Mouse (Mus musculus) MEL (cell line): ENCODE results near the gene Vstm2a. TPM values are rescaled to one million over a fixed set of nuclear protein-coding genes. Genes with fewer than 3 reads are reported as not detected.

Experiments used
- DNase-seq: peaks from one replicate; pipeline ENCODE4 v3.0.0; 2011; ENCODE audit warnings: low read depth, low spot score
- H3K27ac ChIP-seq: 2 replicates; pipeline ENCODE4 v1.5.1; 2012; ENCODE audit warnings: low read depth, mild to moderate bottlenecking, control low read depth, low read length, moderate library complexity; ENCODE audit not compliant: control insufficient read depth
- H3K27me3 ChIP-seq, 2 experiments: fragments of 150-350 bp in 1 of 2; sonication (generic) in 1 of 2; 2 replicates each; pipeline ENCODE4 v1.6.1; 2012; ENCODE audit warnings: low read length in 2 of 2, mild to moderate bottlenecking in 2 of 2, improper control_type of control experiment in 1 of 2, moderate library complexity in 1 of 2; ENCODE audit not compliant: insufficient read depth in 2 of 2, control insufficient read depth in 1 of 2
- H3K36me3 ChIP-seq, 2 experiments: 2 replicates each; pipeline ENCODE4 v1.6.1; 2012 to 2014; ENCODE audit warnings: low read length in 2 of 2, improper control_type of control experiment in 1 of 2, inconsistent platforms in 1 of 2, mild to moderate bottlenecking in 1 of 2; ENCODE audit not compliant: insufficient read depth in 2 of 2, control insufficient read depth in 1 of 2
- H3K4me1 ChIP-seq, 2 experiments: fragments of 150-350 bp in 1 of 2; sonication (generic) in 1 of 2; 2 replicates each; pipeline ENCODE4 v1.6.1; 2012; ENCODE audit warnings: low read length in 2 of 2, improper control_type of control experiment in 1 of 2, mild to moderate bottlenecking in 1 of 2; ENCODE audit not compliant: insufficient read depth in 2 of 2, control insufficient read depth in 1 of 2
- H3K4me3 ChIP-seq, 2 experiments: fragments of 150-350 bp in 1 of 2; sonication (generic) in 1 of 2; 2 replicates each; pipeline ENCODE4 v1.5.1; 2012; ENCODE audit warnings: low read depth in 2 of 2, low read length in 2 of 2, mild to moderate bottlenecking in 2 of 2, moderate library complexity in 2 of 2, control low read depth in 1 of 2, improper control_type of control experiment in 1 of 2; ENCODE audit not compliant: control insufficient read depth in 1 of 2, insufficient read depth in 1 of 2
- H3K79me2 ChIP-seq: 2 replicates; pipeline ENCODE4 v1.6.1; 2012; ENCODE audit warnings: mild to moderate bottlenecking, low read length, moderate library complexity; ENCODE audit not compliant: control insufficient read depth, poor library complexity, insufficient read depth
- H3K9ac ChIP-seq: 2 replicates; pipeline ENCODE4 v1.6.1; 2012; ENCODE audit warnings: low read depth, mild to moderate bottlenecking, control low read depth, low read length, moderate library complexity; ENCODE audit not compliant: control insufficient read depth, poor library complexity, severe bottlenecking
- H3K9me3 ChIP-seq: fragments of 150-350 bp; sonication (generic); replicated peaks from 2 replicates; pipeline ENCODE4 v1.6.1; 2012; ENCODE audit warnings: mild to moderate bottlenecking, low read length, improper control_type of control experiment, moderate library complexity; ENCODE audit not compliant: insufficient read depth
- CHD2 ChIP-seq: IDR thresholded peaks from 2 replicates; pipeline ENCODE4 v1.6.1; 2011; ENCODE audit warnings: low read length, improper control_type of control experiment
- ELF1 ChIP-seq: IDR thresholded peaks from 2 replicates; pipeline ENCODE4 v1.6.1; 2014; ENCODE audit warnings: low read depth, mild to moderate bottlenecking, inconsistent platforms, low read length, improper control_type of control experiment, moderate library complexity
- EP300 ChIP-seq, 2 experiments: IDR thresholded peaks; 2 replicates each; pipeline ENCODE4 v1.6.1; 2011; ENCODE audit warnings: improper control_type of control experiment in 2 of 2, low read length in 2 of 2, low read depth in 1 of 2, mild to moderate bottlenecking in 1 of 2
- GABPA ChIP-seq: IDR thresholded peaks from 2 replicates; pipeline ENCODE4 v1.6.1; 2012; ENCODE audit warnings: low read depth, mild to moderate bottlenecking, inconsistent platforms, low read length, improper control_type of control experiment, moderate library complexity
- MAX ChIP-seq: IDR thresholded peaks from 2 replicates; pipeline ENCODE4 v1.6.1; 2011; ENCODE audit warnings: low read length, improper control_type of control experiment
- MAZ ChIP-seq: IDR thresholded peaks from 2 replicates; pipeline ENCODE4 v1.6.1; 2012; ENCODE audit warnings: low read depth, mild to moderate bottlenecking, inconsistent platforms, low read length, improper control_type of control experiment
- MEF2A ChIP-seq: IDR thresholded peaks from 2 replicates; pipeline ENCODE4 v1.6.1; 2014; ENCODE audit warnings: low read depth, mild to moderate bottlenecking, inconsistent platforms, low read length, improper control_type of control experiment; ENCODE audit not compliant: poor library complexity, insufficient replicate concordance, severe bottlenecking; ENCODE audit errors: extremely low read depth
- MYB ChIP-seq: IDR thresholded peaks from 2 replicates; pipeline ENCODE4 v1.6.1; 2011; ENCODE audit warnings: mild to moderate bottlenecking, low read depth, low read length, improper control_type of control experiment
- NRF1 ChIP-seq: IDR thresholded peaks from 2 replicates; pipeline ENCODE4 v1.6.1; 2014; ENCODE audit warnings: low read depth, mild to moderate bottlenecking, inconsistent platforms, low read length, improper control_type of control experiment, moderate library complexity; ENCODE audit not compliant: poor library complexity, insufficient read depth, severe bottlenecking
- RAD21 ChIP-seq: IDR thresholded peaks from 2 replicates; pipeline ENCODE4 v1.6.1; 2011; ENCODE audit warnings: mild to moderate bottlenecking, low read depth, low read length, improper control_type of control experiment
- SMC3 ChIP-seq: IDR thresholded peaks from 2 replicates; pipeline ENCODE4 v1.6.1; 2011; ENCODE audit warnings: low read depth, low read length, improper control_type of control experiment
- TAL1 ChIP-seq: IDR thresholded peaks from 2 replicates; pipeline ENCODE4 v1.6.1; 2012; ENCODE audit warnings: mild to moderate bottlenecking, inconsistent platforms, low read length, moderate library complexity, mixed read lengths
- TCF12 ChIP-seq: IDR thresholded peaks from 2 replicates; pipeline ENCODE4 v1.6.1; 2014; ENCODE audit warnings: low read depth, mild to moderate bottlenecking, inconsistent platforms, low read length, improper control_type of control experiment, moderate library complexity
- UBTF ChIP-seq: IDR thresholded peaks from 2 replicates; pipeline ENCODE4 v1.6.1; 2012; ENCODE audit warnings: low read depth, mild to moderate bottlenecking, inconsistent platforms, low read length, improper control_type of control experiment, moderate library complexity, borderline replicate concordance; ENCODE audit not compliant: insufficient read depth
- USF1 ChIP-seq: IDR thresholded peaks from 2 replicates; pipeline ENCODE4 v1.6.1; 2014; ENCODE audit warnings: low read depth, mild to moderate bottlenecking, inconsistent platforms, low read length, improper control_type of control experiment, moderate library complexity
- ZC3H11A ChIP-seq: IDR thresholded peaks from 2 replicates; pipeline ENCODE4 v1.6.1; 2012; ENCODE audit warnings: low read depth, mild to moderate bottlenecking, inconsistent platforms, low read length, improper control_type of control experiment
- ZKSCAN1 ChIP-seq: IDR thresholded peaks from 2 replicates; pipeline ENCODE4 v1.6.1; 2012; ENCODE audit warnings: low read depth, mild to moderate bottlenecking, inconsistent platforms, low read length, improper control_type of control experiment, moderate library complexity
- ZMIZ1 ChIP-seq: IDR thresholded peaks from 2 replicates; pipeline ENCODE4 v1.6.1; 2012; ENCODE audit warnings: low read depth, mild to moderate bottlenecking, inconsistent platforms, low read length, improper control_type of control experiment, moderate library complexity
- ZNF384 ChIP-seq: IDR thresholded peaks from 2 replicates; pipeline ENCODE4 v1.6.1; 2012; ENCODE audit warnings: low read depth, mild to moderate bottlenecking, inconsistent platforms, low read length, improper control_type of control experiment
- polyA plus RNA-seq, 2 experiments: library from polyadenylated mRNA; stranded (reverse) in 1 of 2; unstranded in 1 of 2; fragments of >175 nt in 1 of 2; fragments of >200 nt in 1 of 2; gene quantifications; 2 replicates each; pipeline versions ENCODE4 v1.2.1 to v1.2.4; 2012; ENCODE audit warnings: low replicate concordance in 2 of 2, low read depth in 1 of 2; ENCODE audit not compliant: insufficient read length in 2 of 2, insufficient read depth in 1 of 2, missing spikeins in 1 of 2
- total RNA-seq: library from RNA; depleted of rRNA; stranded (reverse); fragments of 300-350 nt; gene quantifications from 2 replicates; pipeline ENCODE4 v1.2.3, GENCODE M21; 2012

Gene Vstm2a
- total and polyA plus RNA-seq, 3 experiments: not detected

DNA sequence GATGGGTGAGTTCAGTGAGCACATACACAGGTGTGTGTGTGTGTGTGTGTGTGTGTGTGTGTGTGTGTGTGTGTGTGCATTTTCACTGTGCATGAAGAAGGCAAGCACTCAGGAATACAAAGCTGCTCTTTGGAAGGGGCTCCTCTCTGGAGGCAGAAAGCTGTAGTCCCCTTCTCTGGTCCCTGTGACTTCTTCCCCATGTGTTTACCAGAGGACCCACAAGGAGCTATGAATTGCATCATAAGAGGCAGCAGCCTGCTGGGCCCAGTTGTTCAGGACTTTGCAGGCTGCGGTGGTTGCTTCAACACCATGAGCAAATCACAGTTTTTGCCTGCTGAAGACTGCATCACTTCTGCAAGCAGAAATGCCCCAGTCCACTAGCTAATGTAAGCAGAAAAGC lies 776 bp downstream of the Vstm2a start:
- H3K9me3 ChIP-seq: no peaks in the 10 kb centered on the region
- no peaks in the 10 kb centered on the region for H3K27me3 ChIP-seq
- no peaks in the 10 kb centered on the region for H3K4me1 ChIP-seq
- no peak overlapping the region for H3K9ac ChIP-seq
- H3K36me3 ChIP-seq: no peaks in the 10 kb centered on the region
- no peak overlapping the region for H3K4me3 ChIP-seq
- TF ChIP-seq ZNF384 (no peak), EP300 (IDR thresholded peaks at IDR 0.05; ENCODE audit: low read depth in 1 of 2, low read length in 2 of 2) (no peak), GABPA (no peak), MAX (no peak), MEF2A (no peak), USF1 (no peak), TCF12 (no peak), SMC3 (no peak), NRF1 (no peak), TAL1 (no peak), CHD2 (no peak), MAZ (no peak), ZC3H11A (no peak), ZKSCAN1 (no peak), MYB (no peak), RAD21 (no peak), UBTF (no peak)
- DNase-seq: no peak
- H3K79me2 ChIP-seq: no peaks in the 10 kb centered on the region
- no peak overlapping the region for H3K27ac ChIP-seq

DNA sequence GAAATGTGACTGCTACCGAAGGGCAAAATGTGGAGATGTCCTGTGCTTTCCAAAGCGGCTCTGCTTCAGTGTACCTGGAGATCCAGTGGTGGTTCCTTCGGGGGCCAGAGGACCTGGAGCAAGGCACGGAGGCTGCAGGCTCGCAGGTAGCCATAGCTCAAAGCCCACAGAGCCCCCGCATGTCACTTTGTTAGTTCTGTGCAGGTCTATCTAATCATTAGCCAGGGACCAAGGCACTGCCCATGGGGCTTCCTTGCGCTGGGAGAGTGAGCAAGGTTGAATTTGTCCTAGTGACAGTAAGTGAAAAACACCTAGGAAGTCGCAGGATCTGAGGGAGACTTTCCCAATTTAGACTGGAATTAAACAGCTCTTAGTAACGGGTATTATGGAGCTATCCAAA lies 2.4 kb downstream of the Vstm2a start:
- no peaks in the 10 kb centered on the region for H3K36me3 ChIP-seq
- H3K4me1 ChIP-seq: no peaks in the 10 kb centered on the region
- H3K27me3 ChIP-seq: no peaks in the 10 kb centered on the region
- TF ChIP-seq ELF1: no peak
- no peak for TF ChIP-seq ZMIZ1
- TF ChIP-seq NRF1: no peak
- no peak for TF ChIP-seq CHD2
- H3K4me3 ChIP-seq: no peak overlapping the region
- no peaks in the 10 kb centered on the region for H3K9me3 ChIP-seq
- no peaks in the 10 kb centered on the region for H3K79me2 ChIP-seq
- DNase-seq: no peak
- H3K9ac ChIP-seq: no peak overlapping the region
- no peak overlapping the region for H3K27ac ChIP-seq
